Mouse (Mus musculus) liver, embryonic 14 days (tissue): ENCODE data around the gene Pigx. TPM values are rescaled to one million over a fixed set of nuclear protein-coding genes. Genes with fewer than 3 reads are reported as not detected.

Source experiments
- polyA plus RNA-seq: library from polyadenylated mRNA; depleted of rRNA; stranded (reverse); fragments of >200 nt; gene quantifications from 2 replicates; pipeline ENCODE4 v1.2.3, GENCODE M21; 2012; rRNA removed

Gene Pigx
- 13.0 and 14.9 TPM in 2 replicates for polyA plus RNA-seq

DNA sequence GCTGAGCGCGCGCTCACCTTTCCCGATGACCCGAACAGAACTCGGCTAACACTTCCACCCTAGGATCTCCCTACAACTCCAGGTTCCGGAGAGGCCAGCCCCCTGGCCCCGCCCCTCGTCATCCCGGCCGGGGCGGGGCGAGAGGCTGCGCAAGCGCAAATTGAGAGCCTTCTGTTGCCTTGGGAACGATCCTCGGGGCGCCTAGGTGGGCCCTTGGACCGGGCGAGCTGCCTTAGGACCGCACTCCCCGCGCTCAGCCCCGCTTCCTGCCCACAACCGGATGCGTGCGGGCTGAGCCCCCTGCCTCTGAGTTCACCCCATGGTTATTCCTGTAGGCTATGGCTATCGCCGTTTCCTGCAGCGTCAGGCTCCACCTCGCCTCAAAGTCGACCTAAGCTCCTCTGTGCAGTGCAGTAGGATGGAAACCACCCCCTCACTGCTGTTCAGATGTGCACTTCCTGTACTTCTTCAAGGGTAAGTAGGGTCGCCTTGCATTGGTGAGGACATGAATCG, at the start of gene Pigx, which contains the start of gene Cep19:
Gene Pigx (minus strand): TSS at position 103 of the 513 bp plus-strand sequence.
Gene Cep19 (plus strand): TSS at position 163 of the 513 bp plus-strand sequence.

DNA sequence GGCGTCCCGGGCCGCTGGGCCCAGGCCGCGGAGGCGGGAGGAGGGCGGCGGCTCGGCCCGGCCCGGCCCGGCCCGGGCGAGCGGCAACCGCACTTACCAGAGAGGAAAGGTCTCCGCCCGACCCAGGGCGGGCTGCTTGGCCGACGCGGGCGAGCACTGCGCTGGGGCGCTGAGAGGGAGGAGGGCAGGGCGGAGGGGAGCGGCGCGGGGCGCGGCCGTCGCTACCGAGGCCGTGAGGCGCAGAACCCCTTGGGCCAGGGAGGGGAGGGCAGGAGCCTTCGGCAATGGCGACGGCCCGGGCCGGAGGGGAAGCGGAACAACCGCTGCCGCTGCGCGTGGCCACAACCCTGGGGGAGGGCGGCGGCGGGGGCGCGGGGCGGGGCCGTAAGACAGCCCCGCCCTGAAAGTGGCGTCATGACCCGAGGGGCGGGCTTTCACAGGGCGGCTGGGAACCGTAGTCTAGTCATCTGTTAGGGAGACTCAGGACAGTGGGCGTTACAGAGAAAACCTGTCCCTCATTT, 20.5 kb downstream of the Pigx start, which contains the start of gene Pak2:
Gene Pak2 (minus strand): TSS at position 352 of the 521 bp plus-strand sequence.

Other genes starting within 250 kb of the Pigx start
- 0.03 and 0.08 TPM in 2 replicates for gene Meltf, start 220.9 kb downstream of the Pigx start, polyA plus RNA-seq
- 0.08 and 0.15 TPM in 2 replicates for gene Pigz, start 165.9 kb downstream of the Pigx start, polyA plus RNA-seq
- 18.6 and 18.8 TPM in 2 replicates for gene 0610012G03Rik, start 151.2 kb downstream of the Pigx start, polyA plus RNA-seq
- 25.9 and 27.6 TPM in 2 replicates for gene Ncbp2, start 151.2 kb downstream of the Pigx start, polyA plus RNA-seq
- 4.5 and 5.6 TPM in 2 replicates for gene Senp5, start 96.5 kb downstream of the Pigx start, polyA plus RNA-seq
- gene Pak2, start 20.4 kb downstream of the Pigx start, polyA plus RNA-seq: 6.7 and 8.3 TPM in 2 replicates
- gene Cep19, start 60 bp upstream of the Pigx start, polyA plus RNA-seq: 2.6 and 2.7 TPM in 2 replicates
- gene Nrros, start 65.9 kb upstream of the Pigx start, polyA plus RNA-seq: 9.5 and 13.9 TPM in 2 replicates
- 0.89 and 1.1 TPM in 2 replicates for gene Bex6, start 80.1 kb upstream of the Pigx start, polyA plus RNA-seq
- gene Fbxo45, start 147.4 kb upstream of the Pigx start, polyA plus RNA-seq: 4.2 and 5.1 TPM in 2 replicates
- gene Wdr53, start 147.5 kb upstream of the Pigx start, polyA plus RNA-seq: 8.9 and 9.0 TPM in 2 replicates
- gene Smco1, start 171.7 kb upstream of the Pigx start, polyA plus RNA-seq: not detected in 2 replicates
- 6.9 and 7.9 TPM in 2 replicates for gene Rnf168, start 177.7 kb upstream of the Pigx start, polyA plus RNA-seq
- 5.0 and 5.1 TPM in 2 replicates for gene Ubxn7, start 232.5 kb upstream of the Pigx start, polyA plus RNA-seq